Mouse (Mus musculus): ENCODE results near the gene Mef2a. TPM values are rescaled to one million over a fixed set of nuclear protein-coding genes. Genes with fewer than 3 reads are reported as not detected.

Mef2a gene
- 31.1 and 31.6 TPM in 2 replicates for polyA plus RNA-seq (2014; fragmentation: Nextera tagmentation; extraction: Ambion mirVana)

GRCm38 (mm10) chr7:67372729-67373583 lies at the start of gene Mef2a:
TSS of gene Mef2a (minus strand) at chr7:67372858.
- H3K4me1 ChIP-seq (ENCODE audit: control insufficient read depth, insufficient read depth, low read length), result peaks cover 11% of the 10 kb centered on the region
- peak; percentile 92 for ATAC-seq (ENCODE audit: insufficient read depth, low FRiP score, low TSS enrichment)
- H3K36me3 ChIP-seq (ENCODE audit: control insufficient read depth, insufficient read depth, low read length), result no peaks in the 10 kb centered on the region
- peak within 1 kb of the TSS; percentile 98 for H3K9ac ChIP-seq (ENCODE audit: low read length)
- H3K4me2 ChIP-seq (ENCODE audit: low read depth), result peak within 1 kb of the TSS; percentile 84
- no peaks in the 10 kb centered on the region for H3K9me3 ChIP-seq (ENCODE audit: control insufficient read depth, low read length)
- H3K27me3 ChIP-seq (ENCODE audit: control insufficient read depth, insufficient read depth, low read length), result no peaks in the 10 kb centered on the region
- peak within 1 kb of the TSS; percentile 98 for H3K27ac ChIP-seq (ENCODE audit: low read depth, low read length)
- peak within 1 kb of the TSS; percentile 96 for H3K4me3 ChIP-seq (ENCODE audit: low read depth, low read length)
- DNase-seq (ENCODE audit: low spot score), result peak; percentile 97
- WGBS, result under 1% methylated on average over 68 of the region's 89 CpGs

- H3K9ac ChIP-seq (ENCODE audit: low read length), result no peak overlapping the region
- H3K27ac ChIP-seq (ENCODE audit: low read depth, low read length), result no peak overlapping the region
- H3K4me1 ChIP-seq (ENCODE audit: control insufficient read depth, insufficient read depth, low read length), result no peaks in the 10 kb centered on the region
- no peaks in the 10 kb centered on the region for H3K36me3 ChIP-seq (ENCODE audit: control insufficient read depth, insufficient read depth, low read length)
- 85% methylated on average over 12 of the region's 12 CpGs for WGBS
- no peaks in the 10 kb centered on the region for H3K9me3 ChIP-seq (ENCODE audit: control insufficient read depth, low read length)
- ATAC-seq (ENCODE audit: insufficient read depth, low FRiP score, low TSS enrichment), result no peak
- DNase-seq (ENCODE audit: low spot score), result no peak
- no peaks in the 10 kb centered on the region for H3K27me3 ChIP-seq (ENCODE audit: control insufficient read depth, insufficient read depth, low read length)
- H3K4me2 ChIP-seq (ENCODE audit: low read depth), result no peak overlapping the region
- no peak overlapping the region for H3K4me3 ChIP-seq (ENCODE audit: low read depth, low read length)
Measured at GRCm38 (mm10) chr7:67421476-67422186, 49.0 kb upstream of the Mef2a start.

DNA sequence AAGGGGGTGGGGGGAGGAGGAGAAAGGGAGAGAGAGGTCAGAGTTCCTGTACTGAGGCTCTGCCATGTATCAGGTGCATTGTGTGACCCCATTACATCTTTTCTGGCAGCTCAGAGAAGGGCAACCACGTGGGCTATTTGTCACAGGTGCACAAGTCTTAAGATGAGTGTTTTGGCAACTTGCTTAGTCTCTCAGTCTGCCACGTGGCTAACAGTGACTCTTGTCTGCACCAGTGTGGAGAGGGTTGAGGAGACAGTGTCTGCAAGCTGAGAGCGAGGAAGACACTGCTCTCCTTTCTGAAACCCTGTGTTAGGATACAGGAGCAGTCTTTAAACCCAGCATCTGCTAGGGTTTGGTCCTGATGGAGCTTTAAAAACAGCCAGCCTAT lies 48.4 kb upstream of the Mef2a start:
- H3K27ac ChIP-seq (ENCODE audit: low read depth, low read length), result no peak overlapping the region
- no peaks in the 10 kb centered on the region for H3K9me3 ChIP-seq (ENCODE audit: control insufficient read depth, low read length)
- 70% methylated on average over 3 of the region's 3 CpGs for WGBS
- H3K9ac ChIP-seq (ENCODE audit: low read length), result no peak overlapping the region
- H3K36me3 ChIP-seq (ENCODE audit: control insufficient read depth, insufficient read depth, low read length), result no peaks in the 10 kb centered on the region
- H3K4me1 ChIP-seq (ENCODE audit: control insufficient read depth, insufficient read depth, low read length), result no peaks in the 10 kb centered on the region
- ATAC-seq (ENCODE audit: insufficient read depth, low FRiP score, low TSS enrichment) (no peak), DNase-seq (ENCODE audit: low spot score) (no peak)
- H3K4me2 ChIP-seq (ENCODE audit: low read depth), result no peak overlapping the region
- H3K4me3 ChIP-seq (ENCODE audit: low read depth, low read length), result no peak overlapping the region
- no peaks in the 10 kb centered on the region for H3K27me3 ChIP-seq (ENCODE audit: control insufficient read depth, insufficient read depth, low read length)

DNA sequence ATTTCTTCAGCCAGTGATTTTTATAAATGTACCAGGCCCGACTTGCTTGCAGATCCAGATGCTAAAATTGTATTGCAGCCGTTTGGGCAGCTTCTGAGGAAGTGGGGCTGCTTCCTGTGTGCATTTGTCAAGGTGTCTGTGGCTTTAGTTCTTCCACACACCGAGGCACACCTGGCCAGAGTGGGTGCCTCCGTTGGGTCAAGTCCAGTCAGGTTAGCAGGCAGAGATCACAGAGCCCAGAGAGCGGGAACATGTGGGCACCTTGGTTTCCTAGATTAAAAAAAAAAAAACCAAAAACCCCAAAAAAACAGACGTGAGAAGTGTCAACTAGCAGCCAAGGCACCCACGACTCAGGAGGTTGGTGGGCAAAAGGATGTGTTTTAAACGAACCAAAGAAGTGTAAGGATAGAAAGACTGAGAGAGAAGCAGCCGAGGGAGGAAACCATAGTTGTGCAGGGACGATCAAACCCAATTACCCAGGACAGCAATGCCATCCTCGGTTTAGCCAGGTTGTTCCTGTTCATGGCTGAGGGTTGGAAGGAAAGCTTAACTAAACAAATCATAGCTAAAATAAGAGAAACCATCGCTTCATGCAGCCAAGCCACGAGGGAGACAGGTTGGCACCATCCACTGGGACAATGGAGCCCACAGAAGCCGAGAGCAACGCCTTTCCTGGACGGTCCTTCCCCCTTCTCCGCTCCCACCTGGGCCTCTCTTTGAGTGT lies 47.1 kb upstream of the Mef2a start:
- 85% methylated on average over 17 of the region's 17 CpGs for WGBS
- no peaks in the 10 kb centered on the region for H3K27me3 ChIP-seq (ENCODE audit: control insufficient read depth, insufficient read depth, low read length)
- H3K27ac ChIP-seq (ENCODE audit: low read depth, low read length), result no peak overlapping the region
- no peak overlapping the region for H3K4me3 ChIP-seq (ENCODE audit: low read depth, low read length)
- H3K9ac ChIP-seq (ENCODE audit: low read length), result no peak overlapping the region
- DNase-seq (ENCODE audit: low spot score) (no peak), ATAC-seq (ENCODE audit: insufficient read depth, low FRiP score, low TSS enrichment) (no peak)
- no peak overlapping the region for H3K4me2 ChIP-seq (ENCODE audit: low read depth)
- H3K36me3 ChIP-seq (ENCODE audit: control insufficient read depth, insufficient read depth, low read length), result no peaks in the 10 kb centered on the region
- no peaks in the 10 kb centered on the region for H3K9me3 ChIP-seq (ENCODE audit: control insufficient read depth, low read length)
- no peaks in the 10 kb centered on the region for H3K4me1 ChIP-seq (ENCODE audit: control insufficient read depth, insufficient read depth, low read length)

DNA sequence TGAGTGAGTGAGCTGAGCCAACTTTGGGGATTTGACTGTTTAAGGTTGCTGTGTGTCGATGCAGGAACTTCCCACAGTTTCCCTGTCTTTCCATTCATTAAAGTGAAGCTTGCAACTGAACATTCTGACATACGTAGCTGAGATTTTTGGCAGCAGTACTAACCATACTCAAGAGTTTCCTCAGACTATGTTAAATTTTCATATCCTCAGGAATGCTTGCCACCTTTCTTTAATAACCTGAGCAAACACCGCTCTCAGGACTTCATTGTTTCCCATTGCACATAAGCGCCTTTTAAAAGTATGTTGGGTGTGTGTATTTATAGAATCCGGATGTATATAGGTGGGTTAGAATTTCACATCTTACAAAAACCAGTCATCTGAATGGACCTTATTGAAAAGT lies 45.5 kb upstream of the Mef2a start:
- Histone ChIP-seq H3K27me3 (ENCODE audit: control insufficient read depth, insufficient read depth, low read length) (no peaks in the 10 kb centered on the region), H3K4me3 (ENCODE audit: low read depth, low read length) (no peak overlapping the region), H3K36me3 (ENCODE audit: control insufficient read depth, insufficient read depth, low read length) (no peaks in the 10 kb centered on the region), H3K27ac (ENCODE audit: low read depth, low read length) (no peak overlapping the region), H3K9me3 (ENCODE audit: control insufficient read depth, low read length) (no peaks in the 10 kb centered on the region), H3K4me1 (ENCODE audit: control insufficient read depth, insufficient read depth, low read length) (no peaks in the 10 kb centered on the region), H3K9ac (ENCODE audit: low read length) (no peak overlapping the region), H3K4me2 (ENCODE audit: low read depth) (no peak overlapping the region)
- ATAC-seq (ENCODE audit: insufficient read depth, low FRiP score, low TSS enrichment), result no peak
- DNase-seq (ENCODE audit: low spot score), result no peak
- 91% methylated on average over 5 of the region's 5 CpGs for WGBS

- H3K27ac ChIP-seq (ENCODE audit: low read depth, low read length), result no peak overlapping the region
- WGBS, result 82% methylated on average over 8 of the region's 8 CpGs
- no peak overlapping the region for H3K4me2 ChIP-seq (ENCODE audit: low read depth)
- no peak overlapping the region for H3K9ac ChIP-seq (ENCODE audit: low read length)
- no peaks in the 10 kb centered on the region for H3K27me3 ChIP-seq (ENCODE audit: control insufficient read depth, insufficient read depth, low read length)
- no peak for ATAC-seq (ENCODE audit: insufficient read depth, low FRiP score, low TSS enrichment)
- H3K4me1 ChIP-seq (ENCODE audit: control insufficient read depth, insufficient read depth, low read length), result no peaks in the 10 kb centered on the region
- no peak overlapping the region for H3K4me3 ChIP-seq (ENCODE audit: low read depth, low read length)
- DNase-seq (ENCODE audit: low spot score), result no peak
- H3K36me3 ChIP-seq (ENCODE audit: control insufficient read depth, insufficient read depth, low read length), result no peaks in the 10 kb centered on the region
- no peaks in the 10 kb centered on the region for H3K9me3 ChIP-seq (ENCODE audit: control insufficient read depth, low read length)
Measured at GRCm38 (mm10) chr7:67414766-67415165, 42.1 kb upstream of the Mef2a start.

DNA sequence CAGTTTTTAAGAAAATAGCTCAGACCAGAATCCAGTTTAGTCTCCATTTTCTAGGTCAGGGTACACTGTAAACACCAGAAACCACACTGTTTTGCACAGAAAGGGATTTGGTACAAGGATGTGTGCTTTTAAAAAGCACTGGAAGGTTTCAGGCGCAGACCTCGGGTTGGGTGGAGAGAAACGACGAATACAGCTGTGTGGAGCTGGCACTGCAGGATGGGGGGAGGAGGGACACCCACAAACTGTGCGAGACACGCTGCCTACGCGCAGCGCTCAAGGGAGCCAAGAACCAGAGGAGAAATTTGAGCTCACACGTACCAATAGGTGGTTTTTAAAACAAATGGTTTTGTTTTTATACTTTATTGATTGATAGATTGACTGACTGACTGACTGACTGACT lies 40.0 kb upstream of the Mef2a start:
- Histone ChIP-seq H3K9ac (ENCODE audit: low read length) (no peak overlapping the region), H3K27ac (ENCODE audit: low read depth, low read length) (no peak overlapping the region), H3K9me3 (ENCODE audit: control insufficient read depth, low read length) (no peaks in the 10 kb centered on the region), H3K4me3 (ENCODE audit: low read depth, low read length) (no peak overlapping the region), H3K4me2 (ENCODE audit: low read depth) (no peak overlapping the region), H3K27me3 (ENCODE audit: control insufficient read depth, insufficient read depth, low read length) (no peaks in the 10 kb centered on the region), H3K36me3 (ENCODE audit: control insufficient read depth, insufficient read depth, low read length) (no peaks in the 10 kb centered on the region), H3K4me1 (ENCODE audit: control insufficient read depth, insufficient read depth, low read length) (no peaks in the 10 kb centered on the region)
- 72% methylated on average over 10 of the region's 10 CpGs for WGBS
- ATAC-seq (ENCODE audit: insufficient read depth, low FRiP score, low TSS enrichment) (no peak), DNase-seq (ENCODE audit: low spot score) (no peak)

GRCm38 (mm10) chr7:67407019-67407418 lies 34.4 kb upstream of the Mef2a start:
- Histone ChIP-seq H3K36me3 (ENCODE audit: control insufficient read depth, insufficient read depth, low read length) (no peaks in the 10 kb centered on the region), H3K27ac (ENCODE audit: low read depth, low read length) (no peak overlapping the region), H3K9ac (ENCODE audit: low read length) (no peak overlapping the region), H3K9me3 (ENCODE audit: control insufficient read depth, low read length) (no peaks in the 10 kb centered on the region), H3K4me2 (ENCODE audit: low read depth) (no peak overlapping the region), H3K4me1 (ENCODE audit: control insufficient read depth, insufficient read depth, low read length) (no peaks in the 10 kb centered on the region), H3K27me3 (ENCODE audit: control insufficient read depth, insufficient read depth, low read length) (no peaks in the 10 kb centered on the region), H3K4me3 (ENCODE audit: low read depth, low read length) (no peak overlapping the region)
- ATAC-seq (ENCODE audit: insufficient read depth, low FRiP score, low TSS enrichment), result no peak
- 73% methylated on average over 2 of the region's 2 CpGs for WGBS
- DNase-seq (ENCODE audit: low spot score), result no peak

Measured in neural tube, embryonic 11.5 days (tissue).